Mouse (Mus musculus) layer of hippocampus, adult 11-12 months (tissue): ENCODE measurements around the gene Fer.
"Not testable (repeated sequence)": the region's sequence is repeated elsewhere in the genome, so short reads cannot be mapped to it uniquely, and the experiment has no call there.

Source experiments
- DNase-seq: peaks from one replicate; pipeline ENCODE4 v3.0.0; 2022; ENCODE audit warnings: low spot score

Fer gene

GRCm38 (mm10) chr17:63863012-63863630 is at the start of gene Fer:
Gene Fer (plus strand): TSS chr17:63863062.
- DNase-seq = no peak

- no peak for DNase-seq
Measured at GRCm38 (mm10) chr17:63813552-63813951, 49.3 kb upstream of the Fer start.

GRCm38 (mm10) chr17:63818444-63819027 is 44.3 kb upstream of the Fer start:
- no peak for DNase-seq

- no peak for DNase-seq
Measured at GRCm38 (mm10) chr17:63824141-63824540, 38.7 kb upstream of the Fer start.

GRCm38 (mm10) chr17:63826196-63826595 is 36.7 kb upstream of the Fer start:
- DNase-seq = no peak

GRCm38 (mm10) chr17:63826767-63827166 is 36.1 kb upstream of the Fer start:
- DNase-seq = no peak

GRCm38 (mm10) chr17:63828561-63829332 is 34.1 kb upstream of the Fer start:
- DNase-seq = no peak

GRCm38 (mm10) chr17:63831550-63831949 is 31.3 kb upstream of the Fer start:
- no peak for DNase-seq

- DNase-seq = no peak
Measured at GRCm38 (mm10) chr17:63836223-63836622, 26.6 kb upstream of the Fer start.

GRCm38 (mm10) chr17:63836641-63837040 is 26.2 kb upstream of the Fer start:
- DNase-seq = no peak

GRCm38 (mm10) chr17:63838144-63838543 is 24.7 kb upstream of the Fer start:
- no peak for DNase-seq

- DNase-seq = no peak
Measured at GRCm38 (mm10) chr17:63839636-63840269, 23.1 kb upstream of the Fer start.

- DNase-seq = no peak
Measured at GRCm38 (mm10) chr17:63842226-63842625, 20.6 kb upstream of the Fer start.

- no peak for DNase-seq
Measured at GRCm38 (mm10) chr17:63844936-63845335, 17.9 kb upstream of the Fer start.

- DNase-seq = not testable (repeated sequence)
Measured at GRCm38 (mm10) chr17:63845766-63846165, 17.1 kb upstream of the Fer start.

- no peak for DNase-seq
Measured at GRCm38 (mm10) chr17:63849151-63849550, 13.7 kb upstream of the Fer start.

- DNase-seq = peak; percentile 84
Measured at GRCm38 (mm10) chr17:63849566-63849965, 13.3 kb upstream of the Fer start.

- DNase-seq = no peak
Measured at GRCm38 (mm10) chr17:63850016-63850415, 12.8 kb upstream of the Fer start.

- DNase-seq = no peak
Measured at GRCm38 (mm10) chr17:63857023-63857544, 5.8 kb upstream of the Fer start.

- DNase-seq = no peak
Measured at GRCm38 (mm10) chr17:63860988-63861387, 1.9 kb upstream of the Fer start.

GRCm38 (mm10) chr17:63862399-63862798 is 463 bp upstream of the Fer start:
- no peak for DNase-seq

- peak; percentile 99 for DNase-seq
Measured at GRCm38 (mm10) chr17:63863647-63864149, 836 bp downstream of the Fer start, which contains the start of gene A930002H24Rik. Gene A930002H24Rik (minus strand): TSS chr17:63863791.
